Mouse (Mus musculus) cerebellum, adult 2 months (tissue): Measurements from ENCODE around the gene Cops8.

ENCODE experiments used
- CTCF ChIP-seq: fragments of 200-500 bp; IDR thresholded peaks from 2 replicates; pipeline ENCODE4 v1.5.1; 2011; ENCODE audit warnings: low read depth, mild to moderate bottlenecking, control low read depth, low read length, moderate library complexity, borderline replicate concordance; ENCODE audit not compliant: insufficient read depth
- POLR2A ChIP-seq: fragments of 200-500 bp; IDR thresholded peaks from 2 replicates; pipeline ENCODE4 v1.6.1; 2011; ENCODE audit warnings: low read length, control low read depth, borderline replicate concordance; ENCODE audit not compliant: insufficient read depth

DNA sequence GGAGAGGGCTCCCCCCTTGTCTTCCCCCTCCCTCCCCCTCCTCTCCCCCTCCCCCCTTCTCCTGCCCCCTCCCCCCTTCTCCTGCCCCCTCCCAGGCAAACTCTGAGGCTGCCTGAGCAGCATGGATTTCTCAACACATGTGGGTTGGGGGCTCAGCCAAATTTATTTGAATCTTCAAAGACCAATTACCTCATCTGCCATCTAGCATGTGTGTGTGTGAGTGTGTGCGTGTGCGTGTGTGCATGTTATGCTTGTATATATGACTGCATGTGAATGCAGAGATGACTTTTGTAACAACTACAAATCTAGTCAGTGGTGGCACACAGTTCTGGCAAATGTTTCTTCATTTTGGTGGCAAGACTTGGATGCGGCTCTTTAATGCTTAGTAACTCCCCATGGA, 55.8 kb downstream of the Cops8 start:
- no peak for TF ChIP-seq CTCF
- TF ChIP-seq POLR2A = no peak
